Mouse (Mus musculus): ENCODE measurements around the gene Tsc2. TPM values are rescaled to one million over a fixed set of nuclear protein-coding genes. Genes with fewer than 3 reads are reported as not detected.

Tsc2 gene
- polyA plus RNA-seq, 1 experiment, result 163 TPM

DNA sequence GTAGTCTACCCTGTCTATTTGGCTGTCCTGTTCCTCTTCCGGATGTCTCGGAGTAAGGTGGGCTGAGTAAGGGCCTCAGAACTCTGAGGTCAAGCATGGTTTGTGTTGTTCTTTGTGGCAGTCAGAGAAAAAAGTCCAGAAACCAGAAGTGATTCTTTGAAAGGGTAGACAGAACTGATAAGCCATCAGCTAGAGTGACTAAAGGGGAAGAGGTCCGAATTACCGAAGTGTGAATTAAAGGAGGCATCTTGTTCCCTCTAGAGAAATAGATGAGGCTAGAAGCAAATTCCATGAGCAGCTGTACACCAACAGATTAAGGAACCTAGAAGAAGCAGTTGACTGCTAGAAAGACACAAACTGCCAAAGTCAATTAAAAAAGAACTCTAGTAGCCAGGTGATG lies 45.9 kb downstream of the Tsc2 start:
- no peak overlapping the region for H3K27ac ChIP-seq (ENCODE audit: control insufficient read depth, insufficient read depth, low read length)
- 90% methylated on average over 4 of the region's 4 CpGs for WGBS
- TF ChIP-seq POLR2A (IDR thresholded peaks at IDR 0.05; ENCODE audit: control insufficient read depth, extremely low read depth, insufficient read depth, low read length, poor library complexity) (no peak), CTCF (IDR thresholded peaks at IDR 0.05; ENCODE audit: borderline replicate concordance, control insufficient read depth, extremely low read depth, insufficient read depth, low read length, poor library complexity) (no peak)
- H3K4me3 ChIP-seq (ENCODE audit: control insufficient read depth, insufficient read depth, low read length), result no peak overlapping the region
- peaks cover 3% of the 10 kb centered on the region; the same call in 1 of the 2 replicates for H3K36me3 ChIP-seq (ENCODE audit: control insufficient read depth, insufficient read depth, low read length)
- no peaks in the 10 kb centered on the region; the same call in 1 of the 2 replicates for H3K4me1 ChIP-seq (replicated peaks; ENCODE audit: control insufficient read depth, insufficient read depth, low read length)
- no peak for DNase-seq
- no peaks in the 10 kb centered on the region for H3K27me3 ChIP-seq (ENCODE audit: control insufficient read depth, insufficient read depth, low read length)

DNA sequence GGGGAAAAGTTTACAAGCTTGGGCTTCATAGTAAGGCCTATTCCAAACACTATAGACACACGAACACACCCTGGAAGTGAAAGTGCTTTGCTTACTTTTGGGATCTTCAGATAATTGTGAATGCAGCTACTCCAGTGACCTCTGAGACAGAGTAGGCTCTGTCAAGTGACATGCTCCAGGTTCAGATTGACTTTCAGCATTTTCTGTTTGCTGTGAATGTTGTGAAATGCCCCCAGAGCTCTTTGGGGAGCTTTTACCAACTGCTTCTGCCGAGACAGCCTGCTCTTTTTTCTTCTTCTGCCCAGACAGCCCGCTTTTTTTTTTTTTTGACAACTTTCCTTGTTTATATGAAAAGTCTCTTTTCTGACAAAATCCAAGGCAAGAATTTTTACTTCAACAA lies 47.9 kb downstream of the Tsc2 start:
- TF ChIP-seq POLR2A (IDR thresholded peaks at IDR 0.05; ENCODE audit: control insufficient read depth, extremely low read depth, insufficient read depth, low read length, poor library complexity) (no peak), CTCF (IDR thresholded peaks at IDR 0.05; ENCODE audit: borderline replicate concordance, control insufficient read depth, extremely low read depth, insufficient read depth, low read length, poor library complexity) (no peak)
- DNase-seq, result no peak
- no peaks in the 10 kb centered on the region for H3K27me3 ChIP-seq (ENCODE audit: control insufficient read depth, insufficient read depth, low read length)
- no peak overlapping the region for H3K27ac ChIP-seq (ENCODE audit: control insufficient read depth, insufficient read depth, low read length)
- H3K4me1 ChIP-seq (replicated peaks; ENCODE audit: control insufficient read depth, insufficient read depth, low read length), result no peaks in the 10 kb centered on the region; the same call in 1 of the 2 replicates
- H3K36me3 ChIP-seq (ENCODE audit: control insufficient read depth, insufficient read depth, low read length), result peaks cover 11% of the 10 kb centered on the region; the same call in 1 of the 2 replicates
- H3K4me3 ChIP-seq (ENCODE audit: control insufficient read depth, insufficient read depth, low read length), result no peak overlapping the region
- 88% methylated on average over 3 of the region's 3 CpGs for WGBS

DNA sequence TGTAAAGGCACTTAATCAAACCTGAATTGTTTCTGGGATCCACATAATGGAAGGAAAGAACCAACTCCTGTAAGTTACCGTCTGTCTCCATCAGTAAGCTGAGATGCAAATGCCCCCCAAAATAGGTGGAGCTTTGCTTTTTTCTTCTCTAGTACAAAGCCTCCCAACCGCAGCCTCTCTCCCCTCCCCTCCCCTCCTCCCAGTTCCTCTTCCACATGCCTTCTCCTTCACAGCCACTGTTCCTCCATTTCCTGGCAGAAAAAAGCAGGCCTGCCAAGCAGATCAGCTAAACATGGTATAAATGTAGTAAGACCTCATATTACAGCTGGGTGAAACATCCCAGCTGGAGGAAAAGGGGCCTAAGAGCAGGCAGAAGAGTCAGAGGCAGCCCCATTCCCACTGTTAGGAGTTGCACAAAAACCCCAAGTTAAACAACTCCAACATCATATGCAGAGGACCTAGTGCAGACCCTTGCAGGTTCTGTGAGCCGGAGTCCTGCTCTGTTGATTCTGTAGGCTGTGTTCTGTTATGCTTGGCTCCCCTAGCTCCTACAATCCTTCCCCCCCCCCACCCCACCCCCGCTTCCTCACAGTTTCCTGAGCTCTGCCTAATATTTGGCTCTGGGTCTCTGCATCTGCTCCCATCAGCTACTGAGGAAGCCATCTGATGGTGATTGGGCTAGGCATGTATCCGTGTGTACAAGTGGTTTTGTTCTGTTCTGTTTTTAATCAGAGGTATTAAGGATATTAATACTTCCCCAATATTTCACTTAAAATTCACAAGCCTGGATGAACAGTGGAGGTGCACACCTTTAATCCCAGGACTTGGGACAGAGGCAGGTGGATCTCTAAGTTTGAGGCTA lies 48.6 kb downstream of the Tsc2 start:
- Histone ChIP-seq H3K27ac (ENCODE audit: control insufficient read depth, insufficient read depth, low read length) (no peak overlapping the region), H3K4me1 (replicated peaks; ENCODE audit: control insufficient read depth, insufficient read depth, low read length) (no peaks in the 10 kb centered on the region; the same call in 1 of the 2 replicates), H3K4me3 (ENCODE audit: control insufficient read depth, insufficient read depth, low read length) (no peak overlapping the region), H3K27me3 (ENCODE audit: control insufficient read depth, insufficient read depth, low read length) (no peaks in the 10 kb centered on the region), H3K36me3 (ENCODE audit: control insufficient read depth, insufficient read depth, low read length) (peaks cover 11% of the 10 kb centered on the region; the same call in 1 of the 2 replicates)
- DNase-seq, result no peak
- WGBS, result 60% methylated on average over 5 of the region's 5 CpGs
- TF ChIP-seq CTCF (IDR thresholded peaks at IDR 0.05; ENCODE audit: borderline replicate concordance, control insufficient read depth, extremely low read depth, insufficient read depth, low read length, poor library complexity), result no peak
- no peak for TF ChIP-seq POLR2A (IDR thresholded peaks at IDR 0.05; ENCODE audit: control insufficient read depth, extremely low read depth, insufficient read depth, low read length, poor library complexity)

DNA sequence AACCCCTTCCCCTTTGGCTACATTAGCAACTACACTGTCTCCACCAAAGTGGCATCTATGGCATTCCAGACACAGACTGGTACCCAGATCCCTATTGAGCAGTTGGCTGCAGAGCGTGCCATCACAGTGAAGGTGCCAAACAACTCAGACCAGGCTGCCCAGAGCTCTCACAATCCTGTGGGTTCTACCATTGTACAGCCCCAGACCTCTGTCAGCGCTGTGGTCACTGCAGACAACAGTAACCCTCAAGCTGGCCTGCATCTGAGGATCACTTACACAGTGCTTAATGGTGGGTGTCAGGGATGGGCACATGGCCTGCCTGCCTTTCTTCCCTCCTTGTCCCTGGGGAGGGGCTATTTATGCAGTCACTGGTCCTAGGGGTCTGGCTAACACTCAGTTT lies 52.1 kb downstream of the Tsc2 start:
- WGBS, result 98% methylated on average over 2 of the region's 2 CpGs
- no peaks in the 10 kb centered on the region; the same call in 1 of the 2 replicates for H3K4me1 ChIP-seq (replicated peaks; ENCODE audit: control insufficient read depth, insufficient read depth, low read length)
- no peak for DNase-seq
- no peaks in the 10 kb centered on the region for H3K27me3 ChIP-seq (ENCODE audit: control insufficient read depth, insufficient read depth, low read length)
- no peak overlapping the region for H3K27ac ChIP-seq (ENCODE audit: control insufficient read depth, insufficient read depth, low read length)
- TF ChIP-seq POLR2A (IDR thresholded peaks at IDR 0.05; ENCODE audit: control insufficient read depth, extremely low read depth, insufficient read depth, low read length, poor library complexity) (no peak), CTCF (IDR thresholded peaks at IDR 0.05; ENCODE audit: borderline replicate concordance, control insufficient read depth, extremely low read depth, insufficient read depth, low read length, poor library complexity) (no peak)
- no peak overlapping the region for H3K4me3 ChIP-seq (ENCODE audit: control insufficient read depth, insufficient read depth, low read length)
- H3K36me3 ChIP-seq (ENCODE audit: control insufficient read depth, insufficient read depth, low read length), result peaks cover 11% of the 10 kb centered on the region; the same call in 1 of the 2 replicates

DNA sequence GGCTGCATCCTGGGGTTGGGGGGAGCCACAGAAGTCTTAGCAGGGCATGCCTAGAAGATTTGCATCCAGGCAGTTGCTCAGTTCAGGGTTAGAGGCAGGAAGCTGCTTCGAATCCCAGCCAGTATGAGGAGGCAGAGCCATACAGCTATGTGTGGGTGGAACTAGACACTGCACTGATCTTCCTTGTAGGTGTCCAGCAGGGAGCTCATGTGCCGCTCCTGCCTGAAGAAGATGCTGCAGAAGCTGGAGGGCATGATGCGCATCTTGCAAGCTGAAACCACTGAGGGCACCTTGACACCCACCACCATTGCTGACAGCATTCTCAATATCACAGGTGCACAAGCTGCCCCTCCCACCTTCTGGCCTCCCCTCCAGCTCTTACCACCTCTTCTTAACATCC lies 52.9 kb downstream of the Tsc2 start:
- no peaks in the 10 kb centered on the region; the same call in 1 of the 2 replicates for H3K4me1 ChIP-seq (replicated peaks; ENCODE audit: control insufficient read depth, insufficient read depth, low read length)
- 96% methylated on average over 3 of the region's 3 CpGs for WGBS
- no peaks in the 10 kb centered on the region for H3K27me3 ChIP-seq (ENCODE audit: control insufficient read depth, insufficient read depth, low read length)
- H3K4me3 ChIP-seq (ENCODE audit: control insufficient read depth, insufficient read depth, low read length), result no peak overlapping the region
- TF ChIP-seq POLR2A (IDR thresholded peaks at IDR 0.05; ENCODE audit: control insufficient read depth, extremely low read depth, insufficient read depth, low read length, poor library complexity) (no peak), CTCF (IDR thresholded peaks at IDR 0.05; ENCODE audit: borderline replicate concordance, control insufficient read depth, extremely low read depth, insufficient read depth, low read length, poor library complexity) (no peak)
- peaks cover 11% of the 10 kb centered on the region; the same call in 1 of the 2 replicates for H3K36me3 ChIP-seq (ENCODE audit: control insufficient read depth, insufficient read depth, low read length)
- no peak overlapping the region for H3K27ac ChIP-seq (ENCODE audit: control insufficient read depth, insufficient read depth, low read length)
- DNase-seq, result no peak

DNA sequence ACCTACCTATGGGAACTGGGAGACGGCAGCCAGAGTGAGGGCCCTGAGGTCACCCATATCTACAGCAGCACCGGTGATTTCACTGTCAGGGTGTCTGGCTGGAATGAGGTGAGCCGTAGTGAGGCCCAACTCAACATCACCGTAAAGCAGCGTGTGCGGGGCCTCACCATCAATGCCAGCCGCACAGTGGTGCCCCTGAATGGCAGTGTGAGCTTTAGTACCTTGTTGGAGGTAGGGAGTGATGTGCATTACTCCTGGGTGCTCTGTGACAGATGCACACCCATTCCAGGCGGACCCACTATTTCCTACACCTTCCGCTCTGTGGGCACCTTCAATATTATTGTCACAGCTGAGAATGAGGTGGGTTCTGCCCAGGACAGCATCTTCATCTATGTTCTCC lies 58.6 kb downstream of the Tsc2 start:
- Histone ChIP-seq H3K27me3 (ENCODE audit: control insufficient read depth, insufficient read depth, low read length) (no peaks in the 10 kb centered on the region), H3K4me3 (ENCODE audit: control insufficient read depth, insufficient read depth, low read length) (no peak overlapping the region), H3K27ac (ENCODE audit: control insufficient read depth, insufficient read depth, low read length) (no peak overlapping the region), H3K36me3 (ENCODE audit: control insufficient read depth, insufficient read depth, low read length) (peaks cover 3% of the 10 kb centered on the region; the same call in 1 of the 2 replicates), H3K4me1 (replicated peaks; ENCODE audit: control insufficient read depth, insufficient read depth, low read length) (no peaks in the 10 kb centered on the region)
- TF ChIP-seq CTCF (IDR thresholded peaks at IDR 0.05; ENCODE audit: borderline replicate concordance, control insufficient read depth, extremely low read depth, insufficient read depth, low read length, poor library complexity) (no peak), POLR2A (IDR thresholded peaks at IDR 0.05; ENCODE audit: control insufficient read depth, extremely low read depth, insufficient read depth, low read length, poor library complexity) (no peak)
- DNase-seq, result no peak
- 97% methylated on average over 9 of the region's 9 CpGs for WGBS
